Mouse (Mus musculus) adrenal gland, adult (tissue): ENCODE data around the gene Trank1.
A peak's percentile ranks its signal among the peaks of the same experiment; 100 is the strongest.

ENCODE experiments used
- DNase-seq, 2 experiments: peaks; one replicate each; pipeline ENCODE4 v3.0.0; 2022 to 2023; ENCODE audit warnings: low spot score in 1 of 2; ENCODE audit not compliant: inconsistent age in 2 of 2

The Trank1 gene

DNA sequence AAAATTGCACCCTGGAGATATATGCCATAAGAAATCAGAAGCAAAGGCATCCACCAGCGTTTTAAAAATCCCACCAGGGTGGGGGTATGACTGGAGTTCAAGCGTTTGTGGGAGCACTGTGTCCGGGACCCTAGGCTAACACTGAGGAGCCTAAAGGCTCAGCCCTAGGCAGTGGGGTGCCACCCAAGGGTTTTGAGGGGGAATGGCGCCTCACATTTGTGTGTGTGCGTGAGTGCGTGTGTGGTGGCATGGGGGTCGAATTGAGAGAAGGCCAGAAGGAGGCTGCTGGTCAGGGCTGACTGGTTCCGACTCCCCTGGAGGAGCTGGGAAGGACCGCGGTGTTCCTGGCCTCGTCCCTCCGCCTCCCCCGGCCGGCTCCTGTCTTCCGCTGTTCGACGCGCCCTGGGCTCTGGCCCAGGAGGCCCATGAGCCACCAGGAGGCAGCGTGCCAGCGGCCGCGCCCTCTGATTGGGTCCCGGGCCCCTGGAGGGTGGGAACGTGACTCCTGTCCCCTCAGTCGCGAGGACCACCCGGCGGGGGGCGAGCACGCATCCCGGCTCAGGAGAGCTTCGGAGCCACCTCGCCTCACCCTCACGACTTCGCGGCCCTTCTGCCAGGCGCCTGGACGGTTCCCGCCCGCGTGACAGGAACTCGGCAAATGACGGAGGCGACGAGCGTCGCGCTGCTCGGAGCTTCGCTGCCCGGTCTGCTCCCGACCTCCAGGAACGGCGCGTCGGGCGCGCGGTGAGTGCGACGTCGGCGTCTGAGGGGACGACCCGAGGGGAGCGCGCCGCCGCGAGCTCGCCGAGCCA is at the start of gene Trank1:
TSS of gene Trank1 (plus strand) at position 709 of the 812 bp plus-strand sequence.
- DNase-seq, result peak; percentile 90 to 92

DNA sequence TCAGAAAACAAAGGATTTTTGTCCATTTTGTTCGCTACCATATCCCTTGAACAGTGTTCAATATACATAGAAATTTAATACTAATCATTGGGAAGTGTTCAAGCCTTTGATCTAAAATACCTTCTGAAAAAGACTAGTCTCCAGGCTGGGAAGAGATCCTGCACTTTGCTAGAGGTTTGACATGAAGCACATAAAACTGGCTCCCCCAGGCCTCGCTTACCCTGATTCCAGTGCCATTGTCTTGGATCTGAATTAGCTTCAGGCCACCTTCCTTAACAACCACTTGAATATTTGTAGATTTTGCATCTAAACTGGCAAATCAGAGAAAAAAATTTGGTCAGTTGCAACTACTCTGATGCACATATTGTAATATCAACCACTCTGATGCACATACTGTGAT is 43.5 kb upstream of the Trank1 start:
- DNase-seq, result no peak

DNA sequence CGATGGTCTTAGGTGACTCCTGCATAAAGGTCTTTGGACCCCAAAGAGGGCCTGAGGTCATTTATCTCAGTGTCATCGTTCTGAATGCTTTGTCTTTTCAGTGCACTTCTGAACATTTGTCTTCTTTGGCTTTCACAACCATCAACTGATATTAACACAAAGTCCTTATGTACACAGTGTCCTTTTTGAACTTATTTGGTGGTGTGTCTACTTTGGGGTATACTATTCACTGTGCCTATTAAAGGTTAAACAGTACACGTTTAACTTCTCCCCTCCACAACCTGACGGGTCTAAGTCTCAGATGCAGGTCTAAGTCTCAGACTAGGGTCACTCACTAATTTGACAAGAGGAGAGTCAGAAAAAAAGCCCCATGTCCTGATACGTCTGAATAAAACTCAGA is 40.9 kb upstream of the Trank1 start:
- DNase-seq, result no peak

DNA sequence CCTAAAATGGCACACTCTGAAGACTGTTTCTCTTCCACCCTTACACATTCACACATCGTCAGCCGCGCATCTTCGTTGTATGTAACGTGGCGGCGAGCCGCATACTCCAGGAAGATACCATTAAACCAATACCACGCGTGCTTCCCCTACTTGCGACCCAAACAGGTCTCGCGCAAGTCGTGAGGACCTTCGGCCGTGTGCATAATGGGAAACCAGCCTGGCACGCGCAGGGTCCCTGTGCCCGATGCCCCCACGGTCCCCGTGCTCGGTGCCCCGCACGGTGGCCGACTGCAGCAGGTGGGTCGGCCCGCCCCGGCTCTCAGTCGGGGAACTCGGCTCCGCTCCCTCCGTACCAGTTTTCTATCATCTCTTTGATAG is 40.5 kb upstream of the Trank1 start:
- no peak for DNase-seq

DNA sequence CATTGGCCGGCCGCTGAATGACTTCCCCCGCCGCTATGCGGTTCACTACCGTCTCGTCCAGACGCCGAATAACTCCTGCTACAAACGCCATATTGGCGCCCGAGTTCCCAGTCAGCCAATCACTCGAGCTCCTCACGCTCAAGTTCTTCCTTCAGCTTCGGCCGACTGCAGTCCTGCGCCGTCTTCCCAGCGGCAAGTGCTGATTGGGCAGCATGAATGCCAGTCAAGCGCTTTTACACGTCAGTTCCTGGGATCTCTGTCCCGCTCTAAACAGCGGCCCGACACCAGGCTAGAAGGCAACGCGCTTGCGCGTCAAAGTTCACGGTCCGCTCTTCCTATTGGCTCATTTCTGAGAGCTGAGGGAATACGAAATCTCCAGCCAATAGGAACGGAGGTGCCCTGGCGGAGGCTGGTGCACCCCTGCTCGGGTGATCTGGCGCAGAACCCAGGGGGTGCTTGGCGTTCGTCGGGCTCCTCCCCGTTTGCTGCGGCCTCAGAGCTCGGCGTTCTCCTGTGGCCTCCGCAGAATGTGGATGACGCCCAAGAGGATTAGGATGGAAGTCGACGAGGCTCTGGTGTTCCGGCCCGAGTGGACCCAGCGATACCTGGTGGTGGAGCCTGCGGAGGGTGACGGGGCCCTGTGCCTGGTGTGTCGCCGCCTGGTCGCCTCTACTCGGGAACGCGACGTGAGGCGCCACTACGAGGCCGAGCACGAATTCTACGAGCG is 39.9 kb upstream of the Trank1 start, which contains the start of the genes Mlh1 and Epm2aip1:
TSS of gene Mlh1 (minus strand) at position 358 of the 727 bp plus-strand sequence.
TSS of gene Epm2aip1 (plus strand) at position 496 of the 727 bp plus-strand sequence.
- DNase-seq, result peak; percentile 98 to 99

DNA sequence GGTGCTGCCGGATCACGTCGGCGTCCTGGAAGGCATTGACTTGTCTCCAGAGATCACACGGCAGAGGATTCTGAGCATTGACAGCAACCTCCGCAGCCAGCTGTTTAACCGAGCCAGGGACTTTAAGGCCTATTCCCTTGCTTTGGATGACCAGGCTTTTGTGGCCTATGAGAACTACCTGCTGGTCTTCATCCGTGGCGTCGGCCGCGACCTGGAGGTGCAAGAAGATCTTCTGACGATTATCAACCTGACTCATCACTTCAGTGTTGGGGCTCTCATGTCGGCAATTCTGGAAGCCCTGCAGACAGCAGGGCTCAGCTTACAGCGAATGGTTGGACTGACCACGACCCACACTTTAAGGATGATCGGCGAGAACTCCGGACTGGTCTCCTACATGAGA is 39.2 kb upstream of the Trank1 start:
- no peak for DNase-seq

DNA sequence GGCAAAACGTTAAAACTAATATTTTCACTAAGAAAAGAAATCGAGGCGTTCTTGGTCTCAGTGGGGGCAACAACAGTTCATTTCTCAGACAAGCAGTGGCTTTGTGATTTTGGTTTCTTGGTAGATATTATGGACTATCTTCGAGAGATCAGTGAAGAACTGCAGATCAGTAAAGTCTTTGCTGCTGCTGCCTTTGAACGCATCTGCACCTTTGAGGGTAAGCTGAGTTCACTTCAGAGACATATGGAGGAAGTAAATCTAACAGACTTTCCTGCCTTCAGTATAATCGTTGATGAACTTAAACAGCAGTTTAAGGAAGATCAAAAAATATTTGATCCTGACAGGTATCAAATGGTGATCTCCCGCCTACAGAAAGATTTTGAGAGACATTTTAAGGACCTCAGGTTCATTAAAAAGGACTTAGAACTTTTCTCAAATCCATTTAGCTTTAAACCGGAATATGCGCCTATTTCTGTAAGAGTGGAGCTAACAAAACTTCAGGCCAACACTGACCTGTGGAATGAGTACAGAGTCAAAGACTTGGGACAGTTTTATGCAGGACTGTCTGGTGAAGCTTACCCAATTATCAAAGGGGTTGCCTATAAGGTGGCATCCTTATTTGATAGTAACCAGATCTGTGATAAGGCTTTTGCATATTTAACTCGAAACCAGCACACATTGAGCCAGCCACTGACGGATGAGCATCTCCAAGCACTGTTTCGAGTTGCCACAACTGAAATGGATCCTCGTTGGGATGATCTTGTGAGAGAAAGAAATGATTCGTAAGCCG is 38.3 kb upstream of the Trank1 start:
- DNase-seq, result peak in 1 of 2 experiments; percentile 52

DNA sequence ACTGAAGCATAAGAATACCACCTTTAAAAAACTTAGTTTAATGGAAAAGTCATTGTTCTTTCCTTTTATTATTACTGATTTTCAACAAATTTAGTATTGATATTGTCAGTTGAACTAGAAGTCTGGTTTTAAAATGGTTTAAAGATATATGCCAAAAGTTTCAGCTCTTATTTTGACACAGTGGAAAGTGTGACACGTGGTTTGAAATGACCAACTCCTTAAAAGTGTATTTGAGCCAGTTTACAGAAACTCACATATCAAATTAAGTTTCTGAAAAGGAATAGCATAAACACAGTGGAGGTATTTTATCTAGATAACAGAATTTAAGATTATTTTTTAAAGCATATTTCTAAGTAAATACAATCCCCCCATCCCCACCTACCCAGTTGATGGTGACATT is 37.6 kb upstream of the Trank1 start:
- DNase-seq, result no peak

DNA sequence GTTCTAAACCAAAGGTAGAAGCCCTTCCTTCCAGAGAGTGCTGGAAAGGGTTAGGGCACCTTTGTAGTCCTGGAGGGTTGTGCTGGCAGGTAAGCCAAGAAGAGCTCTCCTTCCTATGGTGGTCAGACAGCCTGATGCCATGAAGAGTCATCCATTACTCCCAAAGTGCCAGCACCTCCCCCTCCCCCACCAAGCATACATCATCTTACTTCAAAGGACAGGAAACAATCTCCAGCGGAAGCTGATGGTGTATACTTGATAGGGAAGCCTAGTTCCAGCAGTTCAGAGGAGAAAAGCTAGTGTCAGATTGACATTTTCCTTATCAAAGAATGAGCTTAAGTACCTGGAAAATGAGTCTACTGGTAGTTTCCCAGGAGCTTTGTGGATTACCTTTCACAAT is 36.4 kb upstream of the Trank1 start:
- DNase-seq, result peak; percentile 35 to 79

DNA sequence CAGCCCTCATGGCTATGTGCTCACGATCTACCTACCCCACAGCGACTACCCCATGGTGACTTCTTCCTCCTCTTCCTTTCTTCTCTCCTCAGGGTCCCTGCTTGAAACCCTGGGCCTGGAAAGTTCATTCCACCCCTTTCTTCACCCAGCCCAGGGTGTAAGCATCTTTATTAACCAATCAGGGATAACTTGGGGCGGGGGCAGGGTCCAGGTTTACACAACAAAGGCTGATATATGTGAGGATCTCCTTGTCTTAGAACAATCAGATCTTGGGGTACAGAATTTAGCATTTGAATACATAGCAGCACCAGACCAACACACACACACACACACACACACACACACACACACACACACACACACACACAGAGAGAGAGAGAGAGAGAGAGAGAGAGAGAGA is 26.5 kb upstream of the Trank1 start:
- no peak for DNase-seq

DNA sequence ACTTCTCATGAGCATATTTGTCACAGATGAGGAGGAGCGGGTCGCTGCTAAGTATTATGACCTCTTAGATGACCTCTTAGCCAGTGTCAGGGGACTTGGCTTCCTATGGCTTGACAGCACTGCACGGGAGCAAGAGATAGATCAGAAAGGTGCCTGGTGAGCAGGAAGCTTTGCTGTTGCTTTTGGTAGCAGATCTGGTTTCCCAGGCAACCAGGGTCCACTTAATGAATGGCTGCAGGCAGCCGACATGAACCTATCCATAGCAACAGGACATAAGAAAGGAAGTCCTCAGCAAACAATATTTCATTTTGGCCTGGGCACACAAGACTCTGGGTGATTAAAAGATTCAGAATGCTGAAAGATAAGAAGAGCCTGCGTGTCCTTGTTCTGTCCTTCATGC is 25.9 kb upstream of the Trank1 start:
- peak in 1 of 2 experiments; percentile 66 for DNase-seq

DNA sequence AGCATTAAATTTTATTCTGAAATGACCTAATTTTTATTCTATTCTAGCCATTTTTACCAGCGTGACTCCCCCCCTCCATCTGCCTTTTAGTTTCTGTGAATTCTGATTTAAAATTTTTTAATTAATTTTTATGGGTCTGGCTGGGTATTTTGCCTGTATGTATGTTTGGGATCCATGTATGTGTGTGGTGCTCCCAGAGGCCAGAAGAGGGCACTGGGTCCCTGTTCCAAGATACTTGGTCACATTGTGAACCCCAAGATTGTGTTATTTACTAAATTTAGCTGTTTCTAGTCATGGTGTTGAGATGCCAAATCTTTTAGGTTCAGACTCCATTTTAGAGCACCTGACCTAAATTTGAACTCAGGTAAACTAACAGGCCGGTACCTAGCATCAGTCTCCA is 25.1 kb upstream of the Trank1 start:
- DNase-seq, result no peak

DNA sequence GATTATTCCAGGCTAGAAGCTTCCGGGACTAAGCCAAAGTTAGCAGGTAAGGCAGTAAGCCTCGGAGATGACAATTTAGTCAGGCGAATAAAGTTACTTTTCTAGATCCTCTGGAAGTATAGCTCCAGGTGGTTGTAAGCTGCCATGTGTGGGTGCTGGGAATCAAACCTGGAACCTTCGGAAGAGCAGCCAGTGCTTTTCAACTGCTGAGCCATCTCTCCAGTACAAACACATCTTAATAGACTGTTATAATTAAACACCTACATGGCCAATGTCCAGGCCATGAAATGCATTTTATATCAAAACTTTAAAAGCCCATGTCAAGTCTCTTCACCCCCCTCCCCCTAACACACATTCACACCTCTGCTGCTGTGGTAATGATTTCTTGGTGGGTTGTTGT is 23.6 kb upstream of the Trank1 start:
- no peak for DNase-seq

DNA sequence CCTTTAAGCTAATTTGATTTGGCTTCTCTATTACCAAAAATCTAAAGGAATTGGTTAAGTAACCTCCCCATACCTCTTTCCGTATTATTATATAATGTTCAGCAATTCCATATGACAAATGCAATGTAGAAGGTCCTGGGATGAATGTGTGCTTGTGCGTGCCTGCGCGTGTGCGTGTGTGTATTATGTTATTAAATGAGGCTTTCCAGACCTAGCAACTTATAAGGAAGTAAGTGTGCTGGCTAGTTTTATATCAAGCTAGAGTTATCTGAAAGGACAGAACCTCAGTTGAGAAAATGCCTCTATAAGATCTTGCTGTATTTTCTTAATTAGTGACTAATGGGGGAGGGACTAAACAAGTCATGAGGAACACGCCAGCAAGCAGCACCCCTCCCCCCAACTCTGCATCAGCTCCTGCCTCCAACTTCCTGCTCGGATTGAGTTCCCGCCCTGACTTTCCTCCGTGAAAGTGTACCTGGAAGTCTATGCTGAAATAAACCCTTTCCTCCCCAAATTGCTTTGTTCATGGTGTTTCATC is 22.2 kb upstream of the Trank1 start:
- no peak for DNase-seq

DNA sequence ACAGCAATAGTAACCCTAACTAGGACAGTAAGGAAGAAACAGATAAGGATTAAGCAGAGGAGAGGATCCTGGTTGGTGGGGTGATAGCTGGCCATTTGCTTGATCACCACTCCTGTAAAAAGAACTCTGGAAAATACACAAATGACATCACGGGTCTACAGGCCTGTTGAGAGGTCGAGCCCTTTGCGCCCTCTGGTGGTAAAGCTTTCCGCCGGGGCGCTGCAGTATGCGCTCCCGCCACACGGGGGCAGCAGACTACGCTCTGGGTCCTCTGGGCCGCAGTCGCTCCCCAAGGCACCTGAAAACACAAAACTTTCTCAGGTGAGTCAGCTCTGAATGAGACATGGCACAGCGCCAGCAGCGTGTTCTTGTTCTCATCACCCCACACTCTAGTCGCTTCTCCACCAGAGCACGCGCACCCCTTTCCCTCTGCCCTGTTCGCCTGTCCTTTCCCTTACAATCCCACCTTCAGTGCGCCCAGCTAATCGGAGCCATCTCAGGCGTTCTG is 21.7 kb upstream of the Trank1 start:
- DNase-seq, result peak; percentile 93 to 99

DNA sequence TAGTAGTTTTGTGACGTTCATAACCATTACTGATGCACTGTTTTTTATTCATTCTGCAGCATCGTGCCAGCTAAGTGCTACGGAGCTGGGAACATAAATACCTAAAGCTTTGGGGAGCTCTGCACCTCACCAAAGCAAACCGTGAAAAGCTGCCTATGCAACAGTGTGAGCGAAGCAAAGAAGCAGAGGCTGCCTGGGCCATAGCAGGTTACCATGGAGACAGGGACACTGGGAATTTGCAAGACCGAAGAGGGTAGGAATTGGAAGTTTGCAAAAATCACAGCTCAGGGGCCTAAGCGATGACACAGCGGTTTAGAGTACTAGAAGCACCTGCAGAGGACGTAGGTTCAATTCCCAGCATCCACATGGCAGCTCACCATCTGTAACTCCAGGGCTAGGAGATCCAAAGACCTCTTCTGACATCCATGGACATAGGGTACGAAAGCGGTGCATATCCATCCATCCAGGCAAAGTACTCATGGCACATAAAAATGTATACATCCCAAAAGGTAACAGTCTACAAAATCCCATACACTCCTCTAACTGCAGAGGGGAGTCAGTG is 20.9 kb upstream of the Trank1 start:
- no peak for DNase-seq

DNA sequence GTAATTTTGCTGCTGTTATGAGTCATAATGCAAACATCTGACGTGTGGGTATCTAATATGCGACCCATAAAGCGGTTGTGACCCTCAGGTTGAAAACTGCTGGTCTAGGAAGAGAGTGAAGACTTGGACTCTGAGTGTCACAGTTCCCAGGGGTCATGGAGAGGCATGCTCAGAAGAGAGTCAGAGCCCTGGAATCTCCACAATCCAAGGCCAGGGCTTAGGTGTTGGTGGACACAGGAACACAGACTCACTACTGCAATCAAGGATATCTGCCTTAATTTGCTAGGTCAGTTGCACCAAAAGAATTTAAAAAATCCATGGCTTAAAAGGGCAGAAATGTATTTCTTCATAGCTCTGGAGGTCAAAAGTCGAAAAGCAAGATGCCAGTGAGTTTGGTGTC is 18.3 kb upstream of the Trank1 start:
- peak in 1 of 2 experiments; percentile 61 for DNase-seq

DNA sequence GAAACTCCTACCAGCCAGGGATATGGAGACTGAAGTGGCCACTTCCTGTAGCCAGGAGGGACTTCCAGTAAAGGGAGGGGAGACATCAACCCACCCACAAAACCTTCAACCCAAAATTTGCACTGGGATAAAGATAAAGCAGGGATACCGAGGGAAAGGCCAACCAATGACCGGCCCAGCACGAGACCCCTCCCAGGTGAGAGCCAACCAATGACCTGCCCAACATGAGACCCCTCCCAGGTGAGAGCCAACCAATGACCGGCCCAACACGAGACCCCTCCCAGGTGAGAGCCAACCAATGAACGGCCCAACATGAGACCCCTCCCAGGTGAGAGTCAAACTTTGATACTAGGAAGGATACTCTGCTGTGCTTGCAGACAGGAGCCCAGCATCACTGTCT is 16.6 kb upstream of the Trank1 start:
- no peak for DNase-seq

DNA sequence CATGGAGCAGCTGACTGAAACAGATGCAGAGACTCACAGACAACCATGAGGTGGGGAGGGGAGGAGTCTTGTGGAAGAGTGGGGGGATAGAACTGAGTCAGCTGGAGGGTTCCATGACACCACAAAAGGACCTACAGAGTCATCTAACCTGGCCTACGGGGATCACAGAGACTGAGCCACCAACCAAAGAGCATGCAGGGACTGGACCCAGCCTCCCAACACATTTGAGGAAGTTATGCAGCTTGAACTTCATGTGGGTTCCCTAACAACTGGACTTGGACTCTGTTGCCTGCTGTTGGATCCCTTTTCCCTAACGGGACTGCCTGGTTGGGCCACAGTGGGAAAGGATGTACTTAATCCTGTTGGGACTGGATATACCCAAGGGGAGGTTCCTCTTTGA is 16.2 kb upstream of the Trank1 start:
- DNase-seq, result no peak

DNA sequence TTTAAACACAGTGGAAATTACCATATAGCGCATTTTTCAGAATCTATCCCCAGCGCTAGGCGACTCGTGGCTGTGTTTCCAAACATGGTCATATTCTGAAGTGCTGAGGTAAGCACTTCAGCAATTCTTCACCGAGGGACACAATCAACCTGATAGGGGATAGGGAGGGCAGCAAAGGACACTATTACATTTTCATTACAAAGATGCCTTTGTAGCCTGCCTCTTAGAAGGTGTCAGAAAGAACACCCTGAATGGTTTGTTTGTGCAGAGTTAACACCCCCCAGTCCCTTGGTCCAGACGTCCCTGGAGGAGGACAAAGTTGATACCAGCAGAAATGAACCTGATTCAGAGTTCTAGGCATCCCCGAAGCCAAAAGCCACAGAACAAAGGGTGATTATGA is 15.1 kb upstream of the Trank1 start:
- no peak for DNase-seq

DNA sequence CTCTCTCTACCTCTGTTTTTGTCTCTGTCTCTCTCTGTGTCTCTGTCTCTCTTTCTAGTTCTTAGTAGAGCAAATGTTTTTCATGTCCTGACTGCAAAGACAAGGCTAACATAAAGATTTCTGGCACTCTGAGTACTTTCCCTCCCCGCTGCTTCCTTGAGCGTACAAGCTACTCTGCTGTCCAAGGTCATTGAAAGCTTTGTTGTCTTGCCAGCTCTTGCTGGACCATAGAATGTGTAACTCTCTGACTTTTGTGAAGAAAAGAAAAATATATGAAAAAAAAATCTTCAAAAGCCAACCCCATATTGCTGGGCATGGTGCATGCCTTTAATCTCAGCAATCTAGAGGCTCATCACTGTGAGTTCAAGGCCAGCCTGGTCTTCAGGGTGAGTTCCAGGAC is 12.9 kb upstream of the Trank1 start:
- peak; percentile 85 to 91 for DNase-seq
